Mouse (Mus musculus) small intestine, adult 2 months (tissue): ENCODE data around the gene Zfp157. TPM values are rescaled to one million over a fixed set of nuclear protein-coding genes. Genes with fewer than 3 reads are reported as not detected.
A peak's percentile ranks its signal among the peaks of the same experiment; 100 is the strongest.
"Not testable (repeated sequence)": the region's sequence is repeated elsewhere in the genome, so short reads cannot be mapped to it uniquely, and the experiment has no call there.

ENCODE experiments used
- H3K27ac ChIP-seq: fragments of 200-500 bp; 2 replicates; pipeline ENCODE4 v1.5.1; 2012; ENCODE audit warnings: low read depth, low read length, control low read depth, inconsistent platforms; ENCODE audit not compliant: insufficient read depth
- H3K27me3 ChIP-seq: fragments of 200-500 bp; 2 replicates; pipeline ENCODE4 v1.6.1; 2012; ENCODE audit warnings: mild to moderate bottlenecking, moderate library complexity, low read length, inconsistent platforms; ENCODE audit not compliant: control insufficient read depth, insufficient read depth
- H3K36me3 ChIP-seq: fragments of 200-500 bp; 2 replicates; pipeline ENCODE4 v1.6.1; 2012; ENCODE audit warnings: mild to moderate bottlenecking, low read length, control low read depth, inconsistent platforms; ENCODE audit not compliant: control insufficient read depth, insufficient read depth
- H3K4me1 ChIP-seq: fragments of 200-500 bp; 2 replicates; pipeline ENCODE4 v1.6.1; 2012; ENCODE audit warnings: low read length, inconsistent platforms, mixed read lengths; ENCODE audit not compliant: control insufficient read depth, insufficient read depth, insufficient read length
- H3K4me3 ChIP-seq: fragments of 200-500 bp; 2 replicates; pipeline ENCODE4 v1.5.1; 2012; ENCODE audit warnings: low read depth, mild to moderate bottlenecking, control low read depth, inconsistent platforms, low read length, moderate library complexity
- CTCF ChIP-seq: fragments of 200-500 bp; IDR thresholded peaks from 2 replicates; pipeline ENCODE4 v1.5.1; 2012; ENCODE audit warnings: low read depth, mild to moderate bottlenecking, control low read depth, inconsistent platforms, low read length, moderate library complexity, mixed read lengths; ENCODE audit not compliant: insufficient replicate concordance, insufficient read length; ENCODE audit errors: extremely low read depth
- POLR2A ChIP-seq: fragments of 200-500 bp; IDR thresholded peaks from 2 replicates; pipeline ENCODE4 v1.6.1; 2012; ENCODE audit warnings: low read depth, mild to moderate bottlenecking, control low read depth, inconsistent platforms, low read length, moderate library complexity
- WGBS: fragments of 180-500 bp; shearing (Covaris S2); methylation state at CpG from one replicate; pipeline ENCODE4 v1.1.7; 2018; 5-methylcytosine and 5-hydroxymethylcytosine counted together
- polyA plus RNA-seq: library from polyadenylated mRNA; depleted of rRNA; stranded (reverse); fragments of >200 nt; gene quantifications from 2 replicates; pipeline ENCODE4 v1.2.3, GENCODE M21; 2012; rRNA removed

Zfp157 gene
- 1.2 and 1.8 TPM in 2 replicates for polyA plus RNA-seq

DNA sequence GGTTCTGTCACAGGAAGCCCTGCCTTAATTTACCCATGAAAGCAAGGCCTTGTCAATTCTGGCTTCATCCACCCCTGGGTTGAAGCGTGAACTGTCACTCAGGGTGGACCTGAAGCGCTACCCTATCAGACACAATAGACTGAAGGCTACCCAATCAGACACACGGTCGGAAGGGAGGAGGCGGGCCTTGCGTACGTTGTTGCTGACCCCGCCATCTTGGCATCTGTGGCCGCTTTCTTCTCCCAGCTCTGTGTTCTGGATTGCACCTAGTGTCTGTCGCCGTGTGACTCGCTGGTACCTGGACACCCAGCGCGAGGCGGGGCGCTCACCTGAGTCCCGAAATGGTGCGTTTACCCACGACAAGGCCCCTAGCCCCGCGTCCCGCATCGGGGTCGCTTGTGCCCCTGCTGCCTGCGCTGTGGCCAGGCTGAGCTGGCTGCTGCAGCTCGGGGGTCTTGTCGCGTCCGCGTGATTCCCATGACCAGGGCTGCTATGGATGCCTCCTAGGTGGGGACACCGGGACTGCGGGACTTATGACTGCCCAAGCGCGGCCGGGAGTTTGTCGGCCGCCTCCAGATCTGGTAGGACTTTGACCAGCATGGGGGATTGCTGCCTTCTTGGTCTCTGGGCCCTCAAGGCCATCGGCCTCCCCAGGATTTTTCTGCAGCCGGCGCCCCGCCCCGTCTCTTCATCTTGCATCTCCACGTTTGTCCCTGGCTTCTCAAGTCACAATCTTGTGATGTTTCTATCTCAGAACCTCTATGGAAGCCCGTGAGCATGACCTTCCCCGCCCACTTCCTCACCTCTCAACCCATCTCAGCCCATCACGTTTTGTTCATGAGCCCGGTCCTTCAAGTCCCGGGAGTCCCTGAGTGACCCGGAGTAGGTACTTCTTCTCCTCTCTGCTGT is at the start of gene Zfp157:
Gene Zfp157 (plus strand): TSS at position 183 of the 909 bp plus-strand sequence.
- peak within 1 kb of the TSS; percentile 76 for H3K4me3 ChIP-seq
- peak; percentile 30 for TF ChIP-seq POLR2A
- TF ChIP-seq CTCF, result no peak
- WGBS, result under 1% methylated on average over 49 of the region's 49 CpGs
- H3K36me3 ChIP-seq, result peaks cover 11% of the 10 kb centered on the region
- no peaks in the 10 kb centered on the region for H3K27me3 ChIP-seq
- peaks cover 4% of the 10 kb centered on the region; the same call in 1 of the 2 replicates for H3K4me1 ChIP-seq
- peak within 1 kb of the TSS; percentile 26 for H3K27ac ChIP-seq

- no peaks in the 10 kb centered on the region for H3K4me1 ChIP-seq
- H3K4me3 ChIP-seq, result no peak overlapping the region
- H3K27me3 ChIP-seq, result no peaks in the 10 kb centered on the region
- TF ChIP-seq CTCF (no peak), POLR2A (no peak)
- H3K27ac ChIP-seq, result no peak overlapping the region
- WGBS, result 68% methylated on average over 2 of the region's 2 CpGs
- no peaks in the 10 kb centered on the region for H3K36me3 ChIP-seq
Measured at GRCm38 (mm10) chr5:138397795-138398337, 43.4 kb upstream of the Zfp157 start.

DNA sequence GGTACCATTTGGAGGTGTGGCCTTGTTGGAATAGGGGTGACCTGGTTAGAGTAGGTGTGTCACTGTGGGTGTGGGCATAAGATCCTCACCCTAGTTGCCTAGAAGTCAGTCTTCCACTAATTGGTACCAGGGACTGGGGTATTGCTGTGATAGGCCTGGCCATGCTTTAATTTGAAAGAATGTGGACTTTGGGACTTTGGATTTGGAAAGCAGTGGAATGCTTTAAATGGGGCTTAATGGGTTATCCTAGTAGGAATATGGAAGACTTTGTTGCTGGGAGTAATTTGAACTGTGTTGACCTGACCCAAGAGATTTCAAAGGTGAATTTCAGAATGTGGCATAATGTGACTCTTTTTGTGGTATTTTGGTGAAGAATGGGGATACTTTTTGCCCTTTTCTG is 40.8 kb upstream of the Zfp157 start:
- H3K36me3 ChIP-seq, H3K27me3 ChIP-seq, H3K27ac ChIP-seq, H3K4me1 ChIP-seq, H3K4me3 ChIP-seq: not testable (repeated sequence)

GRCm38 (mm10) chr5:138458371-138458770 is 17.1 kb downstream of the Zfp157 start:
- Histone ChIP-seq H3K4me1 (no peaks in the 10 kb centered on the region), H3K4me3 (no peak overlapping the region), H3K36me3 (peaks cover 43% of the 10 kb centered on the region), H3K27me3 (no peaks in the 10 kb centered on the region), H3K27ac (no peak overlapping the region)
- no peak for TF ChIP-seq CTCF
- no peak for TF ChIP-seq POLR2A
- WGBS, result 99% methylated on average over 4 of the region's 4 CpGs

DNA sequence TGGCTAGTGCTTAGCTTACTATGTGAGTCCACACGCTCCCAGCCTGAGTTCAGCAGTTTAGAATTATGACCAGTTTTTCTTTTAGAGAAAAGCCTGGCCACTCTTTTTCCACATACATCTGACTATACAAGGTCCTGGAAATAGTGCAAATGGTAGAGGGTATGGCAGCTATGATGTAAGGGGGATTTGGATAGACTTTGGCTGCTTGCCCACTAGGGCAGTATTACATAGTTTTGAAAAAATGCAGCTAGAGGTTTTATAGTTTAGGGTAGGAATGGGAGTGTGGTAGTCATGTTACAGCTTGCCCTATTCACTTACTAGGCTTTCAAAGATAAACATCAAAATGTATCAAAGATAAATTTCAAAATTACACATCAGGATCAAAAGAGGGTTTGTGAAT is 17.8 kb downstream of the Zfp157 start:
- no peak for TF ChIP-seq CTCF
- TF ChIP-seq POLR2A, result no peak
- Histone ChIP-seq H3K27me3 (no peaks in the 10 kb centered on the region), H3K4me1 (no peaks in the 10 kb centered on the region), H3K27ac (no peak overlapping the region), H3K4me3 (no peak overlapping the region), H3K36me3 (peaks cover 38% of the 10 kb centered on the region)
- WGBS, result 98% methylated on average over 1 of the region's 1 CpGs

- no peak overlapping the region for H3K4me3 ChIP-seq
- 11% methylated on average over 6 of the region's 6 CpGs for WGBS
- TF ChIP-seq CTCF (peak; percentile 82), POLR2A (no peak)
Measured at GRCm38 (mm10) chr5:138473601-138474000, 32.3 kb downstream of the Zfp157 start.

GRCm38 (mm10) chr5:138504548-138504947 is 63.3 kb downstream of the Zfp157 start:
- 94% methylated on average over 9 of the region's 12 CpGs for WGBS
- H3K27me3 ChIP-seq, H3K36me3 ChIP-seq, H3K4me3 ChIP-seq, H3K27ac ChIP-seq, H3K4me1 ChIP-seq: not testable (repeated sequence)

More at GRCm38 (mm10) chr5:138473601-138474000, 32.3 kb downstream of the Zfp157 start:
- Histone ChIP-seq H3K27me3 (no peaks in the 10 kb centered on the region), H3K27ac (no peak overlapping the region), H3K36me3 (no peaks in the 10 kb centered on the region), H3K4me1 (no peaks in the 10 kb centered on the region)

Other genes starting within 250 kb of the Zfp157 start
- 2.4 and 3.0 TPM in 2 replicates for gene Mblac1, start 247.2 kb upstream of the Zfp157 start, polyA plus RNA-seq
- gene Nxpe5, start 215.6 kb upstream of the Zfp157 start, polyA plus RNA-seq, result 0.61 and 0.70 TPM in 2 replicates
- 87.3 and 168 TPM in 2 replicates for gene Lamtor4, start 186.0 kb upstream of the Zfp157 start, polyA plus RNA-seq
- 34.7 and 56.7 TPM in 2 replicates for gene BC037034, start 177.4 kb upstream of the Zfp157 start, polyA plus RNA-seq
- gene Gal3st4, start 168.6 kb upstream of the Zfp157 start, polyA plus RNA-seq, result 0.15 and 0.28 TPM in 2 replicates
- gene Gm43720, start 161.5 kb upstream of the Zfp157 start, polyA plus RNA-seq, result not detected in 2 replicates
- gene Gpc2, start 161.5 kb upstream of the Zfp157 start, polyA plus RNA-seq, result 1.1 and 1.4 TPM in 2 replicates
- gene Stag3, start 161.2 kb upstream of the Zfp157 start, polyA plus RNA-seq, result 0.33 and 0.46 TPM in 2 replicates
- 1.2 and 1.4 TPM in 2 replicates for gene Pvrig, start 99.5 kb upstream of the Zfp157 start, polyA plus RNA-seq
- gene 1700123K08Rik, start 123.2 kb downstream of the Zfp157 start, polyA plus RNA-seq, result not detected in 2 replicates
- 1.3 and 2.0 TPM in 2 replicates for gene Zfp68, start 178.3 kb downstream of the Zfp157 start, polyA plus RNA-seq
- gene A430033K04Rik, start 181.4 kb downstream of the Zfp157 start, polyA plus RNA-seq, result 0.28 and 0.62 TPM in 2 replicates